Mouse (Mus musculus) liver, embryonic 14.5 days (tissue): ENCODE measurements at regions not wholly inside any gene's neighbourhood (a gene's known extent, or its start where the extent isn't known, plus 50 kb on each side); places are given as distances from the start of the nearest gene placed in this dataset.

ENCODE experiments used
- CTCF ChIP-seq: IDR thresholded peaks from 2 replicates; pipeline ENCODE4 v1.5.1; 2016; ENCODE audit warnings: antibody characterized with exemption, low read depth, control low read depth
- EP300 ChIP-seq: IDR thresholded peaks from 2 replicates; pipeline ENCODE4 v1.6.1; 2016; ENCODE audit warnings: antibody characterized with exemption, low read depth

GRCm38 (mm10) chr1:73205788-73206187 is 190.1 kb upstream of the Tnp1 start:
- TF ChIP-seq CTCF (no peak), EP300 (no peak)
